Mouse (Mus musculus) midbrain, postnatal 0 days (tissue): ENCODE results near the gene Satb1. TPM values are rescaled to one million over a fixed set of nuclear protein-coding genes. Genes with fewer than 3 reads are reported as not detected.

Experiments used
- ATAC-seq: fragments of 200-750 bp; cut with Nextera tagmentation; 2 replicates; pipeline ENCODE4 v1.8.0; 2017; ENCODE audit warnings: moderate number of reproducible peaks, mild to moderate bottlenecking, moderate TSS enrichment, moderate library complexity; ENCODE audit not compliant: low FRiP score
- DNase-seq: peaks from one replicate; pipeline ENCODE4 v3.0.0-alpha.2; 2015; ENCODE audit warnings: low spot score
- H3K27ac ChIP-seq: fragments of 300-500 bp; sonication (generic); 2 replicates; pipeline ENCODE4 v1.5.1; 2014; ENCODE audit warnings: low read depth, mild to moderate bottlenecking, low read length, mixed read lengths
- H3K27me3 ChIP-seq: fragments of 300-500 bp; sonication (generic); 2 replicates; pipeline ENCODE4 v1.6.1; 2014; ENCODE audit warnings: low read length, control low read depth, mixed read lengths; ENCODE audit not compliant: insufficient read depth
- H3K36me3 ChIP-seq: fragments of 300-500 bp; sonication (generic); 2 replicates; pipeline ENCODE4 v1.6.1; 2014; ENCODE audit warnings: low read length, control low read depth, mixed read lengths; ENCODE audit not compliant: insufficient read depth
- H3K4me1 ChIP-seq: fragments of 300-500 bp; sonication (generic); 2 replicates; pipeline ENCODE4 v1.6.1; 2014; ENCODE audit warnings: mild to moderate bottlenecking, control low read depth, antibody characterized with exemption, low read length, mixed read lengths; ENCODE audit not compliant: insufficient read depth
- H3K4me2 ChIP-seq: fragments of 300-500 bp; sonication (generic); 2 replicates; pipeline ENCODE4 v1.6.1; 2014; ENCODE audit warnings: low read depth, mild to moderate bottlenecking, low read length, mixed read lengths; ENCODE audit not compliant: poor library complexity, severe bottlenecking
- H3K4me3 ChIP-seq: fragments of 300-500 bp; sonication (generic); 2 replicates; pipeline ENCODE4 v1.5.1; 2014; ENCODE audit warnings: low read depth, mild to moderate bottlenecking, low read length, moderate library complexity
- H3K9ac ChIP-seq: fragments of 300-500 bp; sonication (generic); replicated peaks from 2 replicates; pipeline ENCODE4 v1.6.1; 2014; ENCODE audit warnings: mild to moderate bottlenecking, low read length, moderate library complexity, mixed read lengths; ENCODE audit not compliant: poor library complexity, severe bottlenecking
- H3K9me3 ChIP-seq: fragments of 300-500 bp; sonication (generic); 2 replicates; pipeline ENCODE4 v1.6.1; 2016; ENCODE audit warnings: low read length, control low read depth
- CTCF ChIP-seq: IDR thresholded peaks from 2 replicates; pipeline ENCODE4 v1.5.1; 2016; ENCODE audit warnings: antibody characterized with exemption, mild to moderate bottlenecking
- WGBS: fragments of 180-500 bp; shearing (Covaris S2); extraction: QIAGEN DNeasy Blood & Tissue Kit; methylation state at CpG from one replicate; pipeline ENCODE4 v1.1.7; 2014; 5-methylcytosine and 5-hydroxymethylcytosine counted together
- polyA plus RNA-seq: library from polyadenylated mRNA; unstranded; fragments of >200 nt; fragmentation: Nextera tagmentation; extraction: Ambion mirVana; gene quantifications from 2 replicates; pipeline ENCODE4 v1.2.1, GENCODE M21; 2015
- total RNA-seq: library from RNA; depleted of rRNA; stranded (reverse); fragments of >200 nt; gene quantifications from 2 replicates; pipeline ENCODE4 v1.2.3, GENCODE M21; 2014

Satb1 gene
- total and polyA plus RNA-seq, 2 experiments from 2014 or later: 13.6 to 29.8 TPM

GRCm38 (mm10) chr17:51741126-51741525 lies 92.0 kb downstream of the Satb1 start:
- Histone ChIP-seq H3K4me2 (no peak overlapping the region), H3K36me3 (peaks cover 7% of the 10 kb centered on the region; the same call in 1 of the 2 replicates), H3K9me3 (no peaks in the 10 kb centered on the region), H3K27ac (no peak overlapping the region), H3K27me3 (no peaks in the 10 kb centered on the region), H3K4me1 (no peaks in the 10 kb centered on the region), H3K4me3 (no peak overlapping the region), H3K9ac (no peak overlapping the region)
- DNase-seq (no peak), ATAC-seq (no peak)
- TF ChIP-seq CTCF: no peak
- WGBS: 95% methylated on average over 10 of the region's 10 CpGs

DNA sequence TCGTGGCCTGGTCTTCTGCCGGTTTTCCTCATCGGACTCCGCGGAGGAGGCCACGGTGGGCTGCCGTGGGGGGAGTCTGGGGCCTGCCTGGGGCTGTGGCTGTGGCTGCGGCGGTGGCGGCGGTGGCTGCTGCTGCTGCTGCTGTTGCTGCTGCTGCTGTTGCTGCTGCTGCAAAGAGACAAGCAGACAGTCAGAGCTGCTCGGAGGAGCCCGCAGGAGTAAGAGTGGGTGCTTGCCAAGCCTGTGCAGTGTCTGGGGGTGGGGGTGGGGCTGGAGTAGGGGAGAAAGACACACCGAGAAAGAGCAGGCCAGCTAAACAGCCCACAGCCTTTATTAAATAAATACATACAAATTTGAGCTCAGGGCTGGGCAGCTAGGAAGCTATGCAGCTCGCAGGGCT lies 92.8 kb downstream of the Satb1 start:
- WGBS: 86% methylated on average over 15 of the region's 15 CpGs
- H3K9me3 ChIP-seq: no peaks in the 10 kb centered on the region
- H3K4me3 ChIP-seq: no peak overlapping the region
- no peak overlapping the region for H3K4me2 ChIP-seq
- no peaks in the 10 kb centered on the region for H3K27me3 ChIP-seq
- H3K27ac ChIP-seq: no peak overlapping the region
- no peaks in the 10 kb centered on the region for H3K4me1 ChIP-seq
- peaks cover 7% of the 10 kb centered on the region; the same call in 1 of the 2 replicates for H3K36me3 ChIP-seq
- no peak for TF ChIP-seq CTCF
- no peak overlapping the region for H3K9ac ChIP-seq
- ATAC-seq (no peak), DNase-seq (no peak)

DNA sequence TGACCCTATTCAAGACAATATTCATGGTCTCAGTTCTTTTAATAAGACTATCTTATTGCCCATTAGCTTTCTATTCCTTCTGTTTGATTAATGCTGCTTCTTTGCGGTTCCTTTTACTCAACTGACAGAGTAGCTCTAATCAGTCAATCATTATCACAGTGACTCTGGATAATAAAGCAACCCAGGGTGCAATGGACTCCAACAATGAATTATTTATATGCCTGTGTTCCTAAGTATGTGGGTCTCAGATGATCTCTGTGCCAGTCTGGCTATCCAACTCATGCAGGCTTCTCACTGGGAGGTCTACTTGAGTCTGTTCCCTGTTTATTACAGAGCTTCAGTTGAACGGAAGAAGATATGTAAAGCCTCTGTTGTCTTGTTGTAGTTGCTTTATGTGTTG lies 108.6 kb downstream of the Satb1 start:
- no peaks in the 10 kb centered on the region for H3K4me1 ChIP-seq
- DNase-seq: no peak
- H3K27ac ChIP-seq: no peak overlapping the region
- ATAC-seq: no peak
- H3K4me3 ChIP-seq: no peak overlapping the region
- no peaks in the 10 kb centered on the region for H3K9me3 ChIP-seq
- TF ChIP-seq CTCF: no peak
- WGBS: 40% methylated on average over 2 of the region's 2 CpGs
- H3K4me2 ChIP-seq: no peak overlapping the region
- no peak overlapping the region for H3K9ac ChIP-seq
- H3K36me3 ChIP-seq: no peaks in the 10 kb centered on the region
- H3K27me3 ChIP-seq: no peaks in the 10 kb centered on the region

- no peak for ATAC-seq
- H3K9ac ChIP-seq: no peak overlapping the region
- no peaks in the 10 kb centered on the region for H3K36me3 ChIP-seq
- 67% methylated on average over 6 of the region's 6 CpGs for WGBS
- H3K4me3 ChIP-seq: no peak overlapping the region
- no peaks in the 10 kb centered on the region for H3K4me1 ChIP-seq
- no peaks in the 10 kb centered on the region for H3K9me3 ChIP-seq
- no peak overlapping the region for H3K27ac ChIP-seq
- no peak for TF ChIP-seq CTCF
- peak; percentile 55 for DNase-seq
- no peak overlapping the region for H3K4me2 ChIP-seq
- no peaks in the 10 kb centered on the region for H3K27me3 ChIP-seq
Observed at GRCm38 (mm10) chr17:51695711-51696110, 137.4 kb downstream of the Satb1 start.

GRCm38 (mm10) chr17:51695271-51695670 lies 137.8 kb downstream of the Satb1 start:
- TF ChIP-seq CTCF: no peak
- WGBS: 69% methylated on average over 2 of the region's 2 CpGs
- Histone ChIP-seq H3K36me3 (no peaks in the 10 kb centered on the region), H3K27me3 (no peaks in the 10 kb centered on the region), H3K9me3 (no peaks in the 10 kb centered on the region), H3K4me1 (no peaks in the 10 kb centered on the region), H3K9ac (no peak overlapping the region), H3K4me2 (no peak overlapping the region), H3K4me3 (no peak overlapping the region), H3K27ac (no peak overlapping the region)
- no peak for DNase-seq
- no peak for ATAC-seq

DNA sequence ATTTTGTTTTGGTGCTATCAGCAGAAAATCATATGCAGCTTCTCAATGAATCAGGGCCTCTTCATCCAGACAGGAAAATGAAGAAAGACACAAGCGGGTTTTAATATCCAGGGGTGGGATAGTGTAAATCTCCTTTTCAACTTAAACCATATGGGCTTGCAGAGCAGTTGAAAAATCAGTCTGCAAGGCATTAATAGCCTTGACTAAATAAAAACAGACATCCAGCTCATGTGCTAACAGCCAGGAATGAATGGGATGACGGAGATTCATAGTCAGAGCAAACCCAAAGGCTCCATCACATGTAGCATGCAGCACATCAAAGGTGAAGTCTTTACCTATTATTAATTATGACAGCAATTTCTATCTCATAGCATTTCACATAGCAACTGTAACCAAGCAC lies 142.6 kb downstream of the Satb1 start:
- Histone ChIP-seq H3K36me3 (no peaks in the 10 kb centered on the region), H3K4me3 (no peak overlapping the region), H3K4me1 (no peaks in the 10 kb centered on the region), H3K9ac (no peak overlapping the region), H3K27ac (no peak overlapping the region), H3K4me2 (no peak overlapping the region), H3K9me3 (no peaks in the 10 kb centered on the region), H3K27me3 (no peaks in the 10 kb centered on the region)
- TF ChIP-seq CTCF: no peak
- ATAC-seq: no peak
- 79% methylated on average over 2 of the region's 2 CpGs for WGBS
- DNase-seq: no peak
